Mouse (Mus musculus): Measurements from ENCODE around the gene Nop53. TPM values are rescaled to one million over a fixed set of nuclear protein-coding genes. Genes with fewer than 3 reads are reported as not detected.

Nop53 gene
- polyA plus RNA-seq, 1 experiment from 2014 or later, result 122 TPM

DNA sequence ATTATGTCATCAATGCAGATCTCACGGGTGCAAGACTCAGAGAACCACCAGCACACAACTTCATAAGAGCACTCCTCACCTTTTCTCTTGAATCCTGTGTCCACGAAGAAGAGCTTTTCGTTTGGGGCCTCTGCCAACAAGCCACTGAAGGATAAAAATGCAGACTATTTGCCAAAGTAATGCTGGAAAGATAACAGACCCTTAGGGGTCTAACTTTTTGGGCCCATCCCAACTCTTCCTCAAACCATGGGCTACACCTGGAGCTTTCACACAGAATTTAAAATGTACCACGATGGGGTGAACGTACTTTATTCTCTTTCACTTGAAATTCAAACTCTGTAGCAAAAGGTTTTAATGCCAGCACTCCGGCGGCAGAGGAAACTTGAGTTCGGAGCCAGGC is 663 bp downstream of the Nop53 start:
- no peak overlapping the region; the same call in 1 of the 2 replicates for H3K27ac ChIP-seq (ENCODE audit: poor library complexity, severe bottlenecking)
- peak overlapping the region; percentile 64 for H3K4me3 ChIP-seq
- H3K9me3 ChIP-seq (replicated peaks), result no peaks in the 10 kb centered on the region
- WGBS, result 5% methylated on average over 8 of the region's 8 CpGs
- H3K27me3 ChIP-seq (replicated peaks), result no peaks in the 10 kb centered on the region
- peaks cover 44% of the 10 kb centered on the region for H3K36me3 ChIP-seq
- peaks cover 24% of the 10 kb centered on the region for H3K4me1 ChIP-seq (replicated peaks)
- peak overlapping the region; percentile 75 for H3K9ac ChIP-seq
- H3K4me2 ChIP-seq, result peak overlapping the region; percentile 86
- ATAC-seq (ENCODE audit: insufficient number of reproducible peaks, low FRiP score), result no peak

GRCm38 (mm10) chr7:15944311-15944710 is 1.6 kb downstream of the Nop53 start:
- Histone ChIP-seq H3K27me3 (replicated peaks) (no peaks in the 10 kb centered on the region), H3K4me2 (no peak overlapping the region), H3K9ac (no peak overlapping the region), H3K27ac (ENCODE audit: poor library complexity, severe bottlenecking) (no peak overlapping the region), H3K4me1 (replicated peaks) (peaks cover 24% of the 10 kb centered on the region), H3K9me3 (replicated peaks) (no peaks in the 10 kb centered on the region), H3K4me3 (no peak overlapping the region; the same call in 1 of the 2 replicates), H3K36me3 (peaks cover 52% of the 10 kb centered on the region)
- WGBS, result 79% methylated on average over 1 of the region's 1 CpGs
- no peak for ATAC-seq (ENCODE audit: insufficient number of reproducible peaks, low FRiP score)

DNA sequence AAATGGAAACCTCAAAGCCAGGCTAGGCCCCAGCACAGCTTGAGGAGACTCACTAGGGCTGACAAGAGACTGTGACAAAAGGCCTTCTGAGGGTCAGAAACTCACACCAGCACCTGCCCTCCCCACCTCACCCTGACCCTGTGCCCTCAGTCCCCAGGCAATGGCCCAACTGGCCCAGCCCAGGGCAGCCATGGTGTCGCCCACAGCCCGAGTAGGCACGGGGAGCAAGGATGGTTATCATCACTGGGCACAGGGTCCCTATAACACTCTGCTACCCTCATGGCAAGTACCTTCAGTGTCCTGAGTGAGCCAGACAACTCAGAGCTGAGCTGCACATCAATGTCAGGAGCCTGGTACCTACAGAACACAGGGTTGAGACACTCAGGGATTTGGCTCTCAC is 7.3 kb downstream of the Nop53 start:
- 86% methylated on average over 3 of the region's 3 CpGs for WGBS
- Histone ChIP-seq H3K4me1 (replicated peaks) (peaks cover 7% of the 10 kb centered on the region; the same call in 1 of the 2 replicates), H3K9ac (no peak overlapping the region), H3K27ac (ENCODE audit: poor library complexity, severe bottlenecking) (no peak overlapping the region), H3K4me2 (no peak overlapping the region), H3K4me3 (no peak overlapping the region), H3K27me3 (replicated peaks) (no peaks in the 10 kb centered on the region), H3K36me3 (peaks cover 78% of the 10 kb centered on the region), H3K9me3 (replicated peaks) (peaks cover 4% of the 10 kb centered on the region; the same call in 1 of the 2 replicates)
- no peak for ATAC-seq (ENCODE audit: insufficient number of reproducible peaks, low FRiP score)

DNA sequence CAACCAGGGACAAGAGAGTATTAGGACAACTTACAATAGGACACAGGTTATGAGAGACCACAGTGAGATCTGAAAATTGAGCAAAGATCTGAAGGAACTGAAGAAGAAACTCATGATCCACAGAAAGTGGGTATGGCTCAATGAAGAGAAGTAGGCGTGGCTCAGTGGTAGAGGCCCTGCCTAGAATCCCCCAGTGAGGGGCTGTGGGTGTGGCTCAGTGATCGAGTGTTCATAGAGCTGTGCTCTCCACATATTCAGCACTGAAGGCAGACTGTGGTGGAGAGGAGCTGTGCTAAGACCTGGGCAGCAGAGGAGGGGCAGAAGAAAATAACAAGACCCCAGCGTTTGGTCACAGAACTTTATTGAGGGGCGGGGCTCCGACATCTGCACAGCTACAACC is 8.4 kb downstream of the Nop53 start:
- Histone ChIP-seq H3K4me2 (no peak overlapping the region), H3K9me3 (replicated peaks) (peaks cover 4% of the 10 kb centered on the region; the same call in 1 of the 2 replicates), H3K9ac (no peak overlapping the region), H3K4me3 (no peak overlapping the region), H3K36me3 (peaks cover 67% of the 10 kb centered on the region), H3K27me3 (replicated peaks) (no peaks in the 10 kb centered on the region), H3K4me1 (replicated peaks) (peaks cover 11% of the 10 kb centered on the region; the same call in 1 of the 2 replicates), H3K27ac (ENCODE audit: poor library complexity, severe bottlenecking) (no peak overlapping the region)
- WGBS, result 83% methylated on average over 5 of the region's 5 CpGs
- no peak for ATAC-seq (ENCODE audit: insufficient number of reproducible peaks, low FRiP score)

DNA sequence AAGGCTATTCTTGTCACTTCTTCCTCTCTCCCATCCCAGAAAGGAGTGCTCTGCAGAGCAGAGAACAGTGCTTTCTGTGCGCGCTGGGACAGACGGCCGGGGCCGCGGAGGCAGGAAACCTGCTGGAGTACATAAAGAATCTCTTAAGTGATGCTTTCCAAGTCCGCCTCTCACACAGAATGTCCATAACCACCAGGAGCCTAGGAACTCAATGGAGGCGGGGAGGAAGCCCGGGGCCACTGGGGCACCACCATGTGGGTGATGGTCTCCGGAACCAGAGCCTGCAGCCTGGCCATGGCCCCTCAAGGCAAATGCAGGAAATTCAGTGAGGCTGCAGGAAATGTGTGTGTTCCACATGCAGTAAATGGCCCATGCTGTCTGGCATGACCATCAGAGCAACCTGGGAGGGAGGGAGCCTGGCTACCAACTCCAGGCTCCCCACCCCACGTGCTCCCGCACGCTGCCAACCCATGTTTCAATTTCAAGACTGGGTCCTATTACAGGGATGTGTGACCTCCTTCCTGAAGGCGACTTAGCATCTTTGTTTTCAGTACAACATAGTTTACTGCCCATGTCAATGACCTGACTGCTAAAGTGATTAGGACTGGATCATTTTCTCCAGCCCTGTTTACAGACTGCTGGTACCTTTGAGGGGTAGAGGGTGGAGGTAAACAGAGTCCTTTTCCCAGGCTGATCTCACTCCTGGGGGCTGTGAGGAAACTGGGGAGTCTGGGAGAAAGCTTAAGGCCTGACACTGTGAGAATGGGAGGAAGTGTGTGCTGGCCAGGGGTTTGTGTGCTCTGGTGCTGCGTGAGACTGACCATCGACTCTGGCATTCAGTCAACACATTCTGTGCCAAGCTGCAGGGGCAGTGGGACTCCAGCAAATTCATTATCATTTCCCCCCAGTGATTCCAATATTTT is 12.2 kb downstream of the Nop53 start:
- no peaks in the 10 kb centered on the region for H3K27me3 ChIP-seq (replicated peaks)
- peak overlapping the region; percentile 4; the same call in 1 of the 2 replicates for H3K9ac ChIP-seq
- peak overlapping the region; percentile 59; the same call in 1 of the 2 replicates for H3K27ac ChIP-seq (ENCODE audit: poor library complexity, severe bottlenecking)
- H3K4me3 ChIP-seq, result no peak overlapping the region
- H3K4me1 ChIP-seq (replicated peaks), result peaks cover 16% of the 10 kb centered on the region
- 52% methylated on average over 16 of the region's 16 CpGs for WGBS
- peak; percentile 35; the same call in 1 of the 2 replicates for ATAC-seq (ENCODE audit: insufficient number of reproducible peaks, low FRiP score)
- H3K36me3 ChIP-seq, result peaks cover 29% of the 10 kb centered on the region
- H3K4me2 ChIP-seq, result no peak overlapping the region
- peaks cover 6% of the 10 kb centered on the region for H3K9me3 ChIP-seq (replicated peaks)

- H3K9me3 ChIP-seq (replicated peaks), result peaks cover 6% of the 10 kb centered on the region
- H3K9ac ChIP-seq, result no peak overlapping the region
- WGBS, result 57% methylated on average over 3 of the region's 3 CpGs
- H3K36me3 ChIP-seq, result peaks cover 8% of the 10 kb centered on the region
- H3K27me3 ChIP-seq (replicated peaks), result no peaks in the 10 kb centered on the region
- no peak for ATAC-seq (ENCODE audit: insufficient number of reproducible peaks, low FRiP score)
- peaks cover 16% of the 10 kb centered on the region for H3K4me1 ChIP-seq (replicated peaks)
- H3K4me3 ChIP-seq, result no peak overlapping the region
- H3K27ac ChIP-seq (ENCODE audit: poor library complexity, severe bottlenecking), result no peak overlapping the region
- peak overlapping the region; percentile 26; the same call in 1 of the 2 replicates for H3K4me2 ChIP-seq
Observed at GRCm38 (mm10) chr7:15931635-15932034, 14.2 kb downstream of the Nop53 start.

GRCm38 (mm10) chr7:15930543-15930942 is 15.3 kb downstream of the Nop53 start:
- H3K9me3 ChIP-seq (replicated peaks), result peaks cover 6% of the 10 kb centered on the region
- no peak overlapping the region for H3K27ac ChIP-seq (ENCODE audit: poor library complexity, severe bottlenecking)
- 64% methylated on average over 2 of the region's 2 CpGs for WGBS
- H3K4me1 ChIP-seq (replicated peaks), result peaks cover 16% of the 10 kb centered on the region
- no peak overlapping the region for H3K4me2 ChIP-seq
- no peak overlapping the region for H3K9ac ChIP-seq
- no peak overlapping the region for H3K4me3 ChIP-seq
- peaks cover 4% of the 10 kb centered on the region for H3K36me3 ChIP-seq
- H3K27me3 ChIP-seq (replicated peaks), result no peaks in the 10 kb centered on the region
- no peak for ATAC-seq (ENCODE audit: insufficient number of reproducible peaks, low FRiP score)

GRCm38 (mm10) chr7:15929910-15930309 is 16.0 kb downstream of the Nop53 start:
- H3K9ac ChIP-seq, result no peak overlapping the region
- ATAC-seq (ENCODE audit: insufficient number of reproducible peaks, low FRiP score), result no peak
- H3K36me3 ChIP-seq, result no peaks in the 10 kb centered on the region
- H3K27ac ChIP-seq (ENCODE audit: poor library complexity, severe bottlenecking), result no peak overlapping the region
- H3K27me3 ChIP-seq (replicated peaks), result no peaks in the 10 kb centered on the region
- no peak overlapping the region for H3K4me2 ChIP-seq
- H3K4me3 ChIP-seq, result no peak overlapping the region
- peaks cover 16% of the 10 kb centered on the region for H3K4me1 ChIP-seq (replicated peaks)
- WGBS, result 27% methylated on average over 4 of the region's 4 CpGs
- H3K9me3 ChIP-seq (replicated peaks), result peaks cover 3% of the 10 kb centered on the region; the same call in 1 of the 2 replicates

- under 1% methylated on average over 33 of the region's 33 CpGs for WGBS
- peaks cover 27% of the 10 kb centered on the region for H3K4me1 ChIP-seq (replicated peaks)
- H3K4me2 ChIP-seq, result peak within 1 kb of the TSS; percentile 88
Observed at GRCm38 (mm10) chr7:15922220-15922773, 23.6 kb downstream of the Nop53 start, which contains the start of gene Selenow. TSS of gene Selenow (minus strand) at chr7:15922402.

GRCm38 (mm10) chr7:15921796-15922195 is 24.1 kb downstream of the Nop53 start:
- Histone ChIP-seq H3K27me3 (replicated peaks) (no peaks in the 10 kb centered on the region), H3K4me2 (peak overlapping the region; percentile 88), H3K4me3 (peak overlapping the region; percentile 89), H3K9ac (peak overlapping the region; percentile 81), H3K36me3 (peaks cover 36% of the 10 kb centered on the region), H3K27ac (ENCODE audit: poor library complexity, severe bottlenecking) (peak overlapping the region; percentile 77), H3K4me1 (replicated peaks) (peaks cover 27% of the 10 kb centered on the region), H3K9me3 (replicated peaks) (no peaks in the 10 kb centered on the region)
- peak; percentile 69 for ATAC-seq (ENCODE audit: insufficient number of reproducible peaks, low FRiP score)
- WGBS, result 2% methylated on average over 10 of the region's 10 CpGs

More at GRCm38 (mm10) chr7:15922220-15922773, 23.6 kb downstream of the Nop53 start, which contains the start of gene Selenow:
- H3K27ac ChIP-seq (ENCODE audit: poor library complexity, severe bottlenecking), result peak within 1 kb of the TSS; percentile 77
- no peaks in the 10 kb centered on the region for H3K9me3 ChIP-seq (replicated peaks)
- peak within 1 kb of the TSS; percentile 89 for H3K4me3 ChIP-seq
- H3K9ac ChIP-seq, result peak within 1 kb of the TSS; percentile 81
- ATAC-seq (ENCODE audit: insufficient number of reproducible peaks, low FRiP score), result peak; percentile 96
- H3K27me3 ChIP-seq (replicated peaks), result no peaks in the 10 kb centered on the region
- H3K36me3 ChIP-seq, result peaks cover 31% of the 10 kb centered on the region

DNA sequence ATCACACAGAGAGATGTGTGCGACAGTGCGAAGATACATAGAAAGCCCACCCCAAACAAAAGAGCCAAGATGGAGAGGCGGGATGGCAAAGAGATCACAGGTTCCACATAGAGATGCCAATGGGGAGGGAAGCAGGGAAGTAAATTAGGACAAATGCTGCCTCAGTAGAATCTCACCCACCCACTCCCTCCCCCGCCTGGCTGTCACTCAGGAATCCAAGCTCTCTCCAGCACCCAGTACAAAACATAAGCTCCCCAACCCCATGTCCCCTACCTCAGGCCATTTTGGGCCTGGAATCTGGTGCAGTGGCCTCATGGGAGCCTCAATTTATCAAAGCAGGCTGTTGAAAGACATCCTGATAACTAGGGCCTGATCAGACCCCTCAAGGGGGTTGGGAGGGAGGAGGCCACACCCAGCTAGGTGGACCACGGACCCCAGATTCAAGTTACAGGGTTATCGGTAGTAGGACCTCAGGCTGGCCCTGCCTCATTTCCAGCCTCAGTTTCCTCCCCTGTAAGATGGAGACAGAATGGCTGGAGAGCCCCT is 25.2 kb downstream of the Nop53 start:
- Histone ChIP-seq H3K27me3 (replicated peaks) (no peaks in the 10 kb centered on the region), H3K9ac (peak overlapping the region; percentile 21; the same call in 1 of the 2 replicates)
- WGBS, result 63% methylated on average over 6 of the region's 6 CpGs

More for the DNA sequence above, 25.2 kb downstream of the Nop53 start:
- no peak for ATAC-seq (ENCODE audit: insufficient number of reproducible peaks, low FRiP score)
- no peaks in the 10 kb centered on the region for H3K9me3 ChIP-seq (replicated peaks)
- H3K4me3 ChIP-seq, result peak overlapping the region; percentile 89
- H3K27ac ChIP-seq (ENCODE audit: poor library complexity, severe bottlenecking), result no peak overlapping the region
- H3K4me1 ChIP-seq (replicated peaks), result peaks cover 27% of the 10 kb centered on the region
- peaks cover 45% of the 10 kb centered on the region for H3K36me3 ChIP-seq
- peak overlapping the region; percentile 88 for H3K4me2 ChIP-seq
